Mouse (Mus musculus) brain, embryonic 14.5 days (tissue): ENCODE measurements around the gene Sox18.

Source experiments
- CTCF ChIP-seq: fragments of 200-500 bp; IDR thresholded peaks from 2 replicates; pipeline ENCODE4 v1.5.1; 2012; ENCODE audit warnings: inconsistent platforms, mild to moderate bottlenecking, moderate library complexity, borderline replicate concordance; ENCODE audit not compliant: insufficient read depth, insufficient read length; ENCODE audit errors: extremely low read depth
- POLR2A ChIP-seq: fragments of 200-500 bp; IDR thresholded peaks from 2 replicates; pipeline ENCODE4 v1.6.1; 2012; ENCODE audit warnings: mild to moderate bottlenecking, inconsistent platforms, borderline replicate concordance; ENCODE audit not compliant: poor library complexity, insufficient read depth, insufficient read length, severe bottlenecking; ENCODE audit errors: extremely low read depth

DNA sequence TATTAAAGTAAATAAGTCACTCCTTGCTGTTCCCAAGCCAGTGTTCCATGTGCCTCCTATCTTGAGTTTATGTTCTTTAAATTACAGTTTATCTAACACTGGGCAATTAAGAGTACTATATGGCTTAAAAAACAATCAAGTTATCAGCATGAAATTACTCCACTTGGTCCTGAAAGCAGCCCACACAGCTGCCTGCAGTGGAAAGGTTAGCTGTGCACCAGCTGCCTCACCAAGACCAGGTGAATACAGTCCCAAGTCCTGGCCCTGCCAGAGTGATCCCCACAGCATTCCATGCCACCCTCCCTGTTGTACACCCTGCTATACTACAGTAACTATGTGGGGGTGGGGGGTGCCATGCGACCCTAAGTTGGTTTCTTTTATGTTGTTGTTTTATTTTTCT, 17.9 kb downstream of the Sox18 start:
- TF ChIP-seq POLR2A (no peak), CTCF (no peak)
